Comparison of ENCODE assay signal across 19 mouse cellular contexts in genomic region chr16:24367071-24367470, GRCm38 (mm10). TPM values are rescaled to one million over a fixed set of nuclear protein-coding genes. Genes with fewer than 3 reads are reported as not detected.
DNase-seq lines count a peak whose midpoint lies in the region; ATAC-seq and TF ChIP-seq lines count a peak whose summit lies in the region.
"Had no signal": no experiment of that assay in that cellular context is flagged by ENCODE, and none has a peak within 500 bp of the region (broad histone marks: within the 10 kb centered on the region; RNA-seq: fewer than 3 reads in every experiment).

No protein-coding gene starts in this region.

- H3K4me3 ChIP-seq in lung, postnatal 0 days (ENCODE audit: low read depth, low read length): no peak overlapping the region
- H3K4me3 ChIP-seq in heart, embryonic 15.5 days: no peak overlapping the region
- H3K4me3 ChIP-seq in limb, embryonic 13.5 days: no peak overlapping the region
- H3K4me3 ChIP-seq: embryonic facial prominence, embryonic 15.5 days; heart, adult 2 months; hindbrain, embryonic 13.5 days; kidney, embryonic 15.5 days; liver, embryonic 15.5 days had no signal

- no peak overlapping the region for H3K27ac ChIP-seq in lung, postnatal 0 days (ENCODE audit: low read length)
- no peak overlapping the region for H3K27ac ChIP-seq in heart, embryonic 15.5 days
- no peak overlapping the region for H3K27ac ChIP-seq in limb, embryonic 13.5 days
- H3K27ac ChIP-seq: embryonic facial prominence, embryonic 15.5 days; heart, adult 2 months; hindbrain, embryonic 13.5 days; kidney, embryonic 15.5 days; liver, embryonic 15.5 days had no signal

- WGBS in lung, postnatal 0 days: 50% methylated on average over 6 of the region's 6 CpGs
- WGBS in heart, embryonic 15.5 days: 27% methylated on average over 6 of the region's 6 CpGs
- WGBS in limb, embryonic 13.5 days: 46% methylated on average over 6 of the region's 6 CpGs

- no peaks in the 10 kb centered on the region; the same call in 1 of the 2 replicates for H3K4me1 ChIP-seq in lung, postnatal 0 days (ENCODE audit: insufficient read depth, low read depth, low read length)
- peaks cover 8% of the 10 kb centered on the region; the same call in 1 of the 2 replicates for H3K4me1 ChIP-seq in heart, embryonic 15.5 days (replicated peaks)
- H3K4me1 ChIP-seq in limb, embryonic 13.5 days: peaks cover 13% of the 10 kb centered on the region
- H3K4me1 ChIP-seq: hindbrain, embryonic 13.5 days; liver, embryonic 15.5 days had no signal

- H3K4me2 ChIP-seq in lung, postnatal 0 days (replicated peaks; ENCODE audit: low read depth, low read length): no peak overlapping the region
- 0 out of 2 replicates have a peak overlapping the region, but pooled peaks have one; percentile 5 for H3K4me2 ChIP-seq in heart, embryonic 15.5 days
- no peak overlapping the region for H3K4me2 ChIP-seq in limb, embryonic 13.5 days (replicated peaks)
- H3K4me2 ChIP-seq: embryonic facial prominence, embryonic 15.5 days; hindbrain, embryonic 13.5 days; kidney, embryonic 15.5 days; liver, embryonic 15.5 days; midbrain, embryonic 11.5 days had no signal

- peak; percentile 94 for DNase-seq in heart, adult 11 months
- no peak for DNase-seq in heart, adult 8-10 months (ENCODE audit: low spot score)
- peak; percentile 10 for DNase-seq in lung, postnatal 10 days
- DNase-seq in lung, postnatal 0 days (ENCODE audit: low spot score): no peak
- DNase-seq in layer of hippocampus, postnatal 25 days (ENCODE audit: extremely low spot score in 1 of 2, low spot score in 1 of 2): no peak
- DNase-seq: cerebellum, adult 9-10 months; gastrocnemius, postnatal 25 days; kidney, adult 11 months; kidney, postnatal 36 days; liver had no signal

- no peak for ATAC-seq in lung, postnatal 0 days
- peak; percentile 43; the same call in 1 of the 2 replicates for ATAC-seq in heart, embryonic 15.5 days (replicated peaks; ENCODE audit: insufficient number of reproducible peaks, insufficient read depth, low FRiP score, low read depth)
- peak; percentile 32; the same call in 1 of the 2 replicates for ATAC-seq in limb, embryonic 13.5 days (ENCODE audit: low FRiP score, low read depth)
- ATAC-seq: activated CD4-positive, CD25-positive, alpha-beta regulatory T cell, adult 4 months had no signal

- no peaks in the 10 kb centered on the region for H3K9me3 ChIP-seq in lung, postnatal 0 days (ENCODE audit: low read length)
- H3K9me3 ChIP-seq in heart, embryonic 15.5 days (replicated peaks): no peaks in the 10 kb centered on the region
- H3K9me3 ChIP-seq in limb, embryonic 13.5 days: 0 out of 2 replicates have a peak, but pooled peaks cover 3% of the 10 kb centered on the region
- H3K9me3 ChIP-seq: embryonic facial prominence, embryonic 15.5 days; hindbrain, embryonic 13.5 days; kidney, embryonic 15.5 days; liver, embryonic 15.5 days had no signal

- no peak overlapping the region for H3K9ac ChIP-seq in lung, postnatal 0 days (replicated peaks; ENCODE audit: low read depth)
- no peak overlapping the region for H3K9ac ChIP-seq in heart, embryonic 15.5 days
- no peak overlapping the region for H3K9ac ChIP-seq in limb, embryonic 13.5 days
- H3K9ac ChIP-seq: embryonic facial prominence, embryonic 15.5 days; hindbrain, embryonic 13.5 days; kidney, embryonic 15.5 days; liver, embryonic 15.5 days had no signal

- TF ChIP-seq CTCF in lung, postnatal 0 days (IDR thresholded peaks at IDR 0.05): no peak

- no peaks in the 10 kb centered on the region for H3K36me3 ChIP-seq in lung, postnatal 0 days (ENCODE audit: insufficient read depth, low read length)
- no peaks in the 10 kb centered on the region for H3K36me3 ChIP-seq in heart, embryonic 15.5 days
- no peaks in the 10 kb centered on the region for H3K36me3 ChIP-seq in limb, embryonic 13.5 days
- H3K36me3 ChIP-seq: embryonic facial prominence, embryonic 15.5 days; hindbrain, embryonic 13.5 days; kidney, embryonic 15.5 days; liver, embryonic 15.5 days had no signal

- no peak for TF ChIP-seq EP300 in lung, postnatal 0 days (IDR thresholded peaks at IDR 0.05)

- H3K27me3 ChIP-seq in lung, postnatal 0 days (replicated peaks; ENCODE audit: insufficient read depth, low read length): no peaks in the 10 kb centered on the region
- H3K27me3 ChIP-seq in heart, embryonic 15.5 days: no peaks in the 10 kb centered on the region
- H3K27me3 ChIP-seq in limb, embryonic 13.5 days: no peaks in the 10 kb centered on the region
- H3K27me3 ChIP-seq: embryonic facial prominence, embryonic 15.5 days; kidney, embryonic 15.5 days; liver, embryonic 15.5 days had no signal

RNA-seq across cellular contexts. Expression of gene Lpp, which starts 26.2 kb away (rescaled TPM):
- 10 to 100 TPM; 21.5 to 24.7 (median 23.3) TPM for total RNA-seq in heart, adult 8-10 months (2022)
- 36.8 and 42.7 TPM in 2 replicates for polyA plus RNA-seq in lung, postnatal 0 days (2015; fragmentation: Nextera tagmentation; extraction: Ambion mirVana)
- 42.6 and 49.5 TPM in 2 replicates for polyA plus RNA-seq in heart, embryonic 15.5 days (2015; fragmentation: Nextera tagmentation; extraction: Ambion mirVana)
- polyA plus RNA-seq in limb, embryonic 13.5 days (2015; fragmentation: Nextera tagmentation; extraction: Ambion mirVana): 52.6 and 56.0 TPM in 2 replicates
- total RNA-seq in layer of hippocampus, postnatal 25 days (2021): 1 to 10 TPM; 7.2 to 8.6 TPM

Comparison
In these comparisons a context has a peak if more than half of its experiments do, and no peak if none do; other contexts are left out.
1. DNase-seq: peak in heart, adult 11 months (single experiment) and lung, postnatal 10 days (single experiment); none in heart, adult 8-10 months (single experiment), lung, postnatal 0 days (single experiment) and layer of hippocampus, postnatal 25 days (0 of 2).